Mouse (Mus musculus): Measurements from ENCODE around the gene Rgs6. TPM values are rescaled to one million over a fixed set of nuclear protein-coding genes. Genes with fewer than 3 reads are reported as not detected.
A peak's percentile ranks its signal among the peaks of the same experiment; 100 is the strongest.

Rgs6 gene
- polyA plus RNA-seq, 1 experiment from 2014 or later: 14.3 TPM

- Histone ChIP-seq H3K4me2 (no peak overlapping the region), H3K4me3 (ENCODE audit: low read depth, low read length) (no peak overlapping the region), H3K27me3 (ENCODE audit: control insufficient read depth, insufficient read depth, low read length) (no peaks in the 10 kb centered on the region), H3K9me3 (replicated peaks; ENCODE audit: control insufficient read depth, low read length) (no peaks in the 10 kb centered on the region), H3K27ac (ENCODE audit: low read depth, low read length) (no peak overlapping the region), H3K9ac (ENCODE audit: low read depth, low read length) (no peak overlapping the region), H3K36me3 (ENCODE audit: control insufficient read depth, insufficient read depth, low read length) (no peaks in the 10 kb centered on the region), H3K4me1 (ENCODE audit: control insufficient read depth, insufficient read depth, low read length) (peaks cover 17% of the 10 kb centered on the region)
- ATAC-seq (replicated peaks; ENCODE audit: insufficient number of reproducible peaks, low FRiP score, low TSS enrichment): no peak
- WGBS (ENCODE audit: insufficient replicate concordance): 69% methylated on average over 3 of the region's 3 CpGs
Measured at GRCm38 (mm10) chr12:83034859-83035569, 446.9 kb downstream of the Rgs6 start.

- WGBS (ENCODE audit: insufficient replicate concordance): 64% methylated on average over 25 of the region's 25 CpGs
- Histone ChIP-seq H3K4me2 (no peak overlapping the region), H3K9ac (ENCODE audit: low read depth, low read length) (no peak overlapping the region; the same call in 1 of the 2 replicates), H3K9me3 (replicated peaks; ENCODE audit: control insufficient read depth, low read length) (no peaks in the 10 kb centered on the region), H3K27ac (ENCODE audit: low read depth, low read length) (no peak overlapping the region), H3K27me3 (ENCODE audit: control insufficient read depth, insufficient read depth, low read length) (no peaks in the 10 kb centered on the region), H3K4me3 (ENCODE audit: low read depth, low read length) (no peak overlapping the region), H3K4me1 (ENCODE audit: control insufficient read depth, insufficient read depth, low read length) (peaks cover 17% of the 10 kb centered on the region), H3K36me3 (ENCODE audit: control insufficient read depth, insufficient read depth, low read length) (no peaks in the 10 kb centered on the region)
- ATAC-seq (replicated peaks; ENCODE audit: insufficient number of reproducible peaks, low FRiP score, low TSS enrichment): no peak
Measured at GRCm38 (mm10) chr12:83037798-83038560, 449.9 kb downstream of the Rgs6 start.

DNA sequence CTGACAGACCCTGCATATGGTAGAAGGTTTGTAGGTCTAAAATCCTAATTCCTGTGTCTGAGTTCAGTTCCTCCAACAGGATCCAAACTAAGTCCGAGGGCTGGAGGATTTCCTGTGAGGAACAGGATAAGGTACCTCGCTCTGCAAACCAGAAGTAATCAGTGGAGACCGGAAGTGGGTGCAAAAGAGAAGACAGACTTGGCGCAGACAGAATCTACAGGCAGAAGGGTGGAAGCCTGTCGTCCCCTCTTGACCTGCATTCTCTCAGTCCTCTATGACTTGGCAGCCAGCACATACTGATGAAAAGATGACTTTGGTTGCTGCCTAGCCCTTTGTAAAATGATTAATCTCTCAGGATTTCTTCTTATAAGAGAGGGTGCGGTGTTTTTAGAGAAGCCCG, 450.7 kb downstream of the Rgs6 start:
- Histone ChIP-seq H3K9ac (ENCODE audit: low read depth, low read length) (no peak overlapping the region; the same call in 1 of the 2 replicates), H3K4me3 (ENCODE audit: low read depth, low read length) (no peak overlapping the region), H3K9me3 (replicated peaks; ENCODE audit: control insufficient read depth, low read length) (no peaks in the 10 kb centered on the region), H3K4me1 (ENCODE audit: control insufficient read depth, insufficient read depth, low read length) (peaks cover 17% of the 10 kb centered on the region), H3K36me3 (ENCODE audit: control insufficient read depth, insufficient read depth, low read length) (no peaks in the 10 kb centered on the region), H3K27me3 (ENCODE audit: control insufficient read depth, insufficient read depth, low read length) (no peaks in the 10 kb centered on the region), H3K27ac (ENCODE audit: low read depth, low read length) (peak overlapping the region; percentile 12; the same call in 1 of the 2 replicates), H3K4me2 (no peak overlapping the region)
- no peak for ATAC-seq (replicated peaks; ENCODE audit: insufficient number of reproducible peaks, low FRiP score, low TSS enrichment)
- 46% methylated on average over 7 of the region's 7 CpGs for WGBS (ENCODE audit: insufficient replicate concordance)

DNA sequence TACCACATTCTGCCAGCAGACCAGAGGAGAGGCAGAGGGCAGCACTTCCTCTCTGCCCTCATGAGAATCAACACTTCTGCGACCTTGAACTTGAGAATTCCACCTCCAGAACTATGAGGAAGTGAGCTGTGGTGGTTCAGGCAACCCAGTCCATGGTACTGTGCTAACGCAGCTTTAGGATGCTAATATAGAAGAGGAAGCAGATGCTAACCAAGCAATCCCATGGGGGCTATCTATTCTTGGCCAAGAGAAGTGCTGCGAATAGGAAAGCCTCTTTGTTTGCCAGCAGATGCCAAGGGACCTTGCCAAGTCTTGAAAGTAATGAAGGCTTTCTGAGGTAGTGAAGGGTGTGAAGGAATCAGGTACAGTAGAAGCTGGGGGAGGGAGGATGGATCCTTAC, 451.8 kb downstream of the Rgs6 start:
- H3K9ac ChIP-seq (ENCODE audit: low read depth, low read length): no peak overlapping the region
- H3K9me3 ChIP-seq (replicated peaks; ENCODE audit: control insufficient read depth, low read length): no peaks in the 10 kb centered on the region
- 57% methylated on average over 3 of the region's 3 CpGs for WGBS (ENCODE audit: insufficient replicate concordance)
- no peak overlapping the region for H3K4me3 ChIP-seq (ENCODE audit: low read depth, low read length)
- peaks cover 24% of the 10 kb centered on the region for H3K4me1 ChIP-seq (ENCODE audit: control insufficient read depth, insufficient read depth, low read length)
- no peak overlapping the region for H3K4me2 ChIP-seq
- no peak overlapping the region for H3K27ac ChIP-seq (ENCODE audit: low read depth, low read length)
- H3K27me3 ChIP-seq (ENCODE audit: control insufficient read depth, insufficient read depth, low read length): no peaks in the 10 kb centered on the region
- H3K36me3 ChIP-seq (ENCODE audit: control insufficient read depth, insufficient read depth, low read length): no peaks in the 10 kb centered on the region
- no peak for ATAC-seq (replicated peaks; ENCODE audit: insufficient number of reproducible peaks, low FRiP score, low TSS enrichment)

DNA sequence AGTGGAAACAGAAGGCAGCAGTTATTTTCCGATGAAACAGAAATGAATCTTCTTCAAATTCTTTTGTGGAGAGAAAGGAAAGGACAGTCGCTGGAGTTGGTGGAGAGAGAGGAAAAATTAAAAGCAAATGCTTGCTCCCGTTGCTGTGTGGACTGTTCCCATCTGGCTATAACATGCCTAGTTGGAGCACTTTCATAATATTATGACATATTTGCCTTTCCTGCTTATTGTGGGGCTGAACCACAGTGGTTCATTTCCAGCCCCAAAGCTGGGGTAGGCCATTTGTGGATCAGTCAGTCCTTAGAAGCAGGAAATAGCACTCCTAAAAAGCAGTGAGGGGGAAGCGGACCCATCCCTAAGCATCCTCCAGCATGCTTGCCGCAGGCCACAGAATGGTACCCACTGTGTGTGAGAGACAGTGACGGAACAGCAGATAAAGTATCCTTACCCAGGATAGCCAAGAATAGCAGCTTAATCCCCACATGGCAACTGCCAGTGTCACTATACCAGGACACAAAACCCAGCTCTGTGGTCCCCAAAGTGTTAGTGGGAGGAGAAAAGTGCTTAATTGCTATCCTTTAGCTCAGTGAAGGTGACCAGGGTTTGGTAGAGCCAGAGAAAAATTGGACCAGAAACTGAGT, 456.0 kb downstream of the Rgs6 start:
- no peak for ATAC-seq (replicated peaks; ENCODE audit: insufficient number of reproducible peaks, low FRiP score, low TSS enrichment)
- H3K27ac ChIP-seq (ENCODE audit: low read depth, low read length): no peak overlapping the region
- H3K4me2 ChIP-seq: no peak overlapping the region
- no peak overlapping the region for H3K9ac ChIP-seq (ENCODE audit: low read depth, low read length)
- no peaks in the 10 kb centered on the region for H3K27me3 ChIP-seq (ENCODE audit: control insufficient read depth, insufficient read depth, low read length)
- H3K4me1 ChIP-seq (ENCODE audit: control insufficient read depth, insufficient read depth, low read length): peaks cover 14% of the 10 kb centered on the region; the same call in 1 of the 2 replicates
- no peaks in the 10 kb centered on the region for H3K9me3 ChIP-seq (replicated peaks; ENCODE audit: control insufficient read depth, low read length)
- WGBS (ENCODE audit: insufficient replicate concordance): 57% methylated on average over 6 of the region's 6 CpGs
- H3K36me3 ChIP-seq (ENCODE audit: control insufficient read depth, insufficient read depth, low read length): no peaks in the 10 kb centered on the region
- no peak overlapping the region for H3K4me3 ChIP-seq (ENCODE audit: low read depth, low read length)

DNA sequence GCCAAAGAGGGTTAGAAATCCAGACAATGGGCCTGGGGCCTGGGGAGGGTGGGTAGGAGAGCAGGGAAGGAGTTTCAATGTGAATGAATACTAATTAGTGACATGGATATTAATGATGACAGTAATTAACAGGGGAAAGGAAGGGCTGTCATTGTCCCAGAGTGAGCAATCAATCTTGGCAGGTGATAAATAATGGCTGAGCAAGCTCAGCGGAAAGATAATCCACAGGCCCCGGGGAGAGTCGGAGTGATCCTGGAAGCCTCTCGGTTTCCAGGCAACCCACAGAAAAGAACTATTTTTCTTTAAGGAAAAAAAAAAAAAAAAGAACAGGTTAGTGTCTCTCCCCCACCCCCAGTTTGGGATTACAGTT, 456.5 kb downstream of the Rgs6 start:
- no peak overlapping the region for H3K27ac ChIP-seq (ENCODE audit: low read depth, low read length)
- no peak overlapping the region for H3K4me3 ChIP-seq (ENCODE audit: low read depth, low read length)
- 22% methylated on average over 4 of the region's 4 CpGs for WGBS (ENCODE audit: insufficient replicate concordance)
- H3K27me3 ChIP-seq (ENCODE audit: control insufficient read depth, insufficient read depth, low read length): no peaks in the 10 kb centered on the region
- no peaks in the 10 kb centered on the region for H3K9me3 ChIP-seq (replicated peaks; ENCODE audit: control insufficient read depth, low read length)
- no peak for ATAC-seq (replicated peaks; ENCODE audit: insufficient number of reproducible peaks, low FRiP score, low TSS enrichment)
- no peaks in the 10 kb centered on the region for H3K36me3 ChIP-seq (ENCODE audit: control insufficient read depth, insufficient read depth, low read length)
- no peak overlapping the region for H3K9ac ChIP-seq (ENCODE audit: low read depth, low read length)
- H3K4me1 ChIP-seq (ENCODE audit: control insufficient read depth, insufficient read depth, low read length): peaks cover 14% of the 10 kb centered on the region; the same call in 1 of the 2 replicates
- no peak overlapping the region for H3K4me2 ChIP-seq

DNA sequence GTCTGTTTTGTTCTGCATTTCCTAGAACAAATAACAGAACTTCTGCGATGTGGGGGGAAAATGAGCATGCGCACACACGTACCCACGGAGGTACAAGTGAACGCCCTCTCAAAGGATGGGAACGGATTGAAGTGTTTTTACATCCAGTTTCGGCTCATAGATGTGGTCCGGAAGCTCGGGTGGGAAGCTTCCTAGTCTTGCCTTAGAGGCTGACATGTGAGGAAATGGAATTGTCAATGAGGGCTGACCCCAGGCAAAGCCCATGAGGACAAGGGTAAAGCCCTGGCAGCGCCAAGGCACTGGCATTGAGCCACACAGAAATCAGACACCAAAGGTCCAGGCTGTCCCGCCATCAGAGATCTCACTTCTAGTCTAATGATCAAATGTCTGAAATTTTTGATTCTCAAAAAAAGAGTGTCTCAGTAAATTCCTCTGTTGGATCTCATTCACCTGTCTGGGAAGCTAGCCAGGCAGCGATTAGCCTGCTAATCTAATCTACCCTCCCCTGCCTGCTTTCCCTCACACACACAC, 457.0 kb downstream of the Rgs6 start:
- Histone ChIP-seq H3K36me3 (ENCODE audit: control insufficient read depth, insufficient read depth, low read length) (no peaks in the 10 kb centered on the region), H3K4me3 (ENCODE audit: low read depth, low read length) (no peak overlapping the region), H3K9me3 (replicated peaks; ENCODE audit: control insufficient read depth, low read length) (no peaks in the 10 kb centered on the region), H3K27ac (ENCODE audit: low read depth, low read length) (no peak overlapping the region), H3K4me2 (no peak overlapping the region), H3K27me3 (ENCODE audit: control insufficient read depth, insufficient read depth, low read length) (no peaks in the 10 kb centered on the region), H3K9ac (ENCODE audit: low read depth, low read length) (no peak overlapping the region), H3K4me1 (ENCODE audit: control insufficient read depth, insufficient read depth, low read length) (peaks cover 10% of the 10 kb centered on the region; the same call in 1 of the 2 replicates)
- no peak for ATAC-seq (replicated peaks; ENCODE audit: insufficient number of reproducible peaks, low FRiP score, low TSS enrichment)
- WGBS (ENCODE audit: insufficient replicate concordance): 54% methylated on average over 12 of the region's 12 CpGs

DNA sequence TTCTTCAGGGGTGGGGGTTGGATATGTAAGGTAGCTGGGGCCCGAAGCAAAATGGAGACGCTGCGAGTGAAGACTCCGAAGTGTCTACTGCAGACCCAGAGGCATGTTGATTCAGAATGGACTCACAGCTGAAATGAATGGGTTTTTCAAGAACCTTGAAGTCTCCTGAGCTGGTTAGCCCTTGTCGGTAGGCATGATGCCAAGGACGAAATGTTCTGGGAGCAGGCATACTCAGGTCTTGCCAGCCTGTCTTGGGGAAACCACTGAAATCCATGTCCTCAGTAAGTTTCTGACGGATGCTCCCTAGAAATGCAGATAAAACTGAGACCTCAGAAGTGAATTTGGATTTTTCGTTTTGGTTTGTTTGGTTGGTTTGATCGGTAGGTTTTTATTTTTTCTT, 458.6 kb downstream of the Rgs6 start:
- Histone ChIP-seq H3K9ac (ENCODE audit: low read depth, low read length) (no peak overlapping the region), H3K36me3 (ENCODE audit: control insufficient read depth, insufficient read depth, low read length) (no peaks in the 10 kb centered on the region), H3K27me3 (ENCODE audit: control insufficient read depth, insufficient read depth, low read length) (no peaks in the 10 kb centered on the region), H3K4me2 (no peak overlapping the region), H3K4me3 (ENCODE audit: low read depth, low read length) (no peak overlapping the region), H3K27ac (ENCODE audit: low read depth, low read length) (no peak overlapping the region), H3K9me3 (replicated peaks; ENCODE audit: control insufficient read depth, low read length) (no peaks in the 10 kb centered on the region), H3K4me1 (ENCODE audit: control insufficient read depth, insufficient read depth, low read length) (peaks cover 10% of the 10 kb centered on the region; the same call in 1 of the 2 replicates)
- WGBS (ENCODE audit: insufficient replicate concordance): 88% methylated on average over 9 of the region's 9 CpGs
- no peak for ATAC-seq (replicated peaks; ENCODE audit: insufficient number of reproducible peaks, low FRiP score, low TSS enrichment)
